Mouse (Mus musculus): Measurements from ENCODE around the gene Dhtkd1.
"Not testable (repeated sequence)": the region's sequence is repeated elsewhere in the genome, so short reads cannot be mapped to it uniquely, and the experiment has no call there.

Gene Dhtkd1

GRCm38 (mm10) chr2:5942416-5943032, at the start of gene Dhtkd1:
TSS of gene Dhtkd1 (minus strand) at chr2:5942792.
- DNase-seq (ENCODE audit: low spot score in 2 of 2): peak; percentile 48 to 70

- no peak for DNase-seq (ENCODE audit: low spot score in 2 of 2)
These were observed 34.9 kb upstream of the Dhtkd1 start for GRCm38 (mm10) chr2:5977532-5977931.

GRCm38 (mm10) chr2:5970629-5971028, 28.0 kb upstream of the Dhtkd1 start:
- not testable (repeated sequence) for DNase-seq (ENCODE audit: low spot score in 2 of 2)

GRCm38 (mm10) chr2:5965972-5966371, 23.4 kb upstream of the Dhtkd1 start:
- no peak for DNase-seq (ENCODE audit: low spot score in 2 of 2)

- not testable (repeated sequence) for DNase-seq (ENCODE audit: low spot score in 2 of 2)
These were observed 21.1 kb upstream of the Dhtkd1 start for GRCm38 (mm10) chr2:5963729-5964128.

GRCm38 (mm10) chr2:5962265-5962664, 19.7 kb upstream of the Dhtkd1 start:
- DNase-seq (ENCODE audit: low spot score in 2 of 2): no peak

DNA sequence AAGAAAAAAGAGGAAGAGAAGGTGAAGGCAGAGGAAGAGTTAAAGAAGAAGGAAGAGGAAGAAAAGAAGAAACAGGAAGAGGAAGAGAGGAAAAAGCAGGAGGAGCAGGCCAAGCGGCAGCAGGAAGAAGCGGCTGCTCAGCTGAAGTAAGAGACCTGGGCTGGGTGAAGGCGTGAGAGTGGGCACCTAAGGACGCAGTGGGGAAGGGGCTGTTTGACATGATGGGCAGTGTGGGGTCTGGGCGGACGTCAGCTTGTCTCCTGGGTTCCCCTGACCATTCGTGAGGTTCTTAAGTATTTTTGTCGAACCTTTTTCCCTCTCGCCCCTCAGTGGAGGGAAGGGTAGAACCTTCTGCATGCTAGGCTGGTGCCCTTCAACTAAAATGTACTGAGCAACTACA, 15.1 kb upstream of the Dhtkd1 start:
- DNase-seq (ENCODE audit: low spot score in 2 of 2): peak in 1 of 2 experiments; percentile 63

DNA sequence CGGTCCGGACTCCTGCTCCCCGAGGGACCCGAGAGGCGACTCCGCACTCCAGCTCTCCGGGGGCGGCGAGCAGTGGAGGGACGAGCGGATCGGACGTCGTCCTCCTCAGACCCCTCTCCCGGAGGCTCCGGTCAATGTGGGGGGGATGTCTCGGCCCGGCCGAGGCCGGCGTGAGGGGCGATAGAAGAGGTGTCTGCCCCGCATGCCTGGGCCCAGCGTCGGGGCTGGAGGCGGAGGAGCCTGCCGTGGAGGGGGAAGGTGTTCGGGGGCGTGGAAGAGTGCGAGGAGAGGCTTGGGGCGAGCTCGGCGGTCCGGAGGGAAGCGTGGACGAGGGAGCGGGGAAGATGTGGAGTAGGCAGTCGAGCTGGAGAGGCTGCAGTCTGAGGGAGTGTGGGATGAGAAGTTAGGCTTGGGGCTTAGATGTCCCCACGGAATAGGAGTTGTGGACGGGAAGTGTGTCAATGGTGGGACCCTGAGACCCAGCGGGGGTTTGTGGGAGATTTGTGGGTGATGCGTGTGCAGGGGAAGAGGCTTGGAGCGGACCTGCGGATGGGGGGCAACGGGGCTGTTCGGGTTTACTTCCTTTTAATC, 9.1 kb upstream of the Dhtkd1 start:
- peak in 1 of 2 experiments; percentile 73 for DNase-seq (ENCODE audit: low spot score in 2 of 2)

DNA sequence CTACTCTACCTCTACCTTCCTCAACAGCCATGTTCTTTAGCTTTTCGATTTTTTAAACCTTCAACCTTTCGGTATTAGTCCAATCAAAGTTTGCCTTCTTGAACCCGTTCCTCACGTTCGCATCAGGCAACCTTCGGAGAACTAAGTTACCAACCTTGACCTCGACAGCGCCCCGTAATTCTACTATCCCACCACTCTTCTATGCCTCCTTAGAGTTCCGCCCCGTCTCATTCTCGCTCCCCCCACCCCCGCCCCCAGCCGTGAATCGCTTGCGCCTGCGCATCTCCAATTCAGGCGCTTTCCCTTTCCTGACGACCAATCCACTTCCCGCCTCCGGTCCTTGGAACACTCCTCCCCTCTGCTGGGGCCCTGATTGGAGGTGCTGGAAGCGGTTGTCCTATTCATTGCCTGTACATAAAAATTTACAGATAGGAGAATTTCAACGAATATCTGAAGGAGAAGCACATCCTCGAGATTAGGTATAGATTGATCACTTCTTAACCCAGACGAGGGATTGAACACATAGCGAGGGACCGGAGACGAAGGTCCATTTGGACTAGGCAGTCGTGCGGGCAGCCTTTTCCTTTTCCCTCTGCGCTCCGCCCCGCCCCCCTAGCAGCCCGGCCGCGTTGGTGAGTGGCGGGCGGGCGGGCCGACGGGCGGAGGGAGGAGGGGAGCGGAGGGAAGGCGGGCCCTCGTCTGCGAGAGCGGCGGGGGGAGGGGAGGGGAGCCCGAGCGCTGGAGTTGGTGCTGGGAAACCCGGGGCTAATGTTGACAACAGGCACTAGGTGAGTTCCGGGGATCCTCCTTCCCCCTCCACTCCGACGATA, 8.4 kb upstream of the Dhtkd1 start, which contains the start of gene Upf2:
Gene Upf2 (plus strand): TSS at position 704 of the 830 bp plus-strand sequence.
- DNase-seq (ENCODE audit: low spot score in 2 of 2): peak; percentile 93 to 96

DNA sequence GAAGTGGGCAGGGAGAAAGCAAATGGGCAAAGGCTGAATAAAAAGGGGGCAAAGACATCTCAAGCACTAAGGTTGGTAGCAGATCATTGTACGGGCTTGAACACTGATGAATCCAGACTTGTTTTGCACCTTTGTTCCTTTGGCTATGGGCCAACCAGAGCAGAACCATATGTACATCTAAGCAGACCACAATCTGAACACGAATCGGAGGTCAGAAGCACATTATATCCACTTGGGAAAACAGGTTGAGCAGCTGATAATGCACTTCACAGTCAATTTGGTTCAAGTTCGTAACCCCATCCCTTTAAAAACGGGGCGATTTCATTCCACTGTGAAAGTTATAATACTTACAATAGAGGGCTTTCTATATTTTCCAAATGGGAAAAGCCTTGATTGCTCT, 7.7 kb upstream of the Dhtkd1 start:
- DNase-seq (ENCODE audit: low spot score in 2 of 2): no peak

GRCm38 (mm10) chr2:5949821-5950220, 7.2 kb upstream of the Dhtkd1 start:
- not testable (repeated sequence) for DNase-seq (ENCODE audit: low spot score in 2 of 2)

DNA sequence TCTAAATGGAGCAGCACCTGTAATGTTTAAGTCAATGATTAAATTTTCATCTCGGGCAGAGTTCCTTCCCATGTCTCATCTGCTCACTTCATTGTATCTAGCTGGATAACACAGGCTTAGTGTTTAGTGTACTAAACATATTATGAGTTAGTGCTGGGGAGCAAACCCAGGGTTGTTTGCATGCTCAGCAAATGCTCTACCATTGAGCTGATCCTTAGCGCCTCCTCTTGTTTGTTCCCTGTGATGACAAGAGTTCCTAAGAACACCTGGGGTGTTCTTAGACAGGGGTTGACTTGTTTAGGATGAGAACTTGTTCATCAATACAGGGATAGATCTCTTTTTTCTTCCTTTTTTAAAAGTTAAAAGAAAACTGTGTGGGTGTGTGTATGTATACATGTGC, 6.4 kb upstream of the Dhtkd1 start:
- DNase-seq (ENCODE audit: low spot score in 2 of 2): no peak

DNA sequence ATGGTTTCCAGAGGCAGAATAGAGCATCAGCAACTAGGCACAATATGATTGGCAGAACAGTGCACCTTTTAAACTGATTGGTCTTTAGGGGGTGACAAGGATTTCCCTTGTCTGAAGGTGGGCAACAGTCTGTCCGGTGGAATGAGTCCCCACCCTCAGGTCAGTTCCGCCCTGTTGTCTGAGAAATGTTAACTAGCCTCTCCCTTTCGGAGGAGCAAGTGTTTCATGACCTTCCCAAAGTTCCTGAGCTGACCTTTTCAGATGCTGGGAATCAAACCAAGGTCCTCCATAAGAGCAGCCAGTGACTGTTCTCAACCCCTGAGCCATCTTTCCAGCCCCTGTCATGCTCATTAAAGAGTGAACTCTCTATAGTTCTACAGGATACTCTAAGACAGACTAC, 4.3 kb upstream of the Dhtkd1 start:
- DNase-seq (ENCODE audit: low spot score in 2 of 2): no peak

GRCm38 (mm10) chr2:5945629-5946028, 3.0 kb upstream of the Dhtkd1 start:
- DNase-seq (ENCODE audit: low spot score in 2 of 2): no peak

DNA sequence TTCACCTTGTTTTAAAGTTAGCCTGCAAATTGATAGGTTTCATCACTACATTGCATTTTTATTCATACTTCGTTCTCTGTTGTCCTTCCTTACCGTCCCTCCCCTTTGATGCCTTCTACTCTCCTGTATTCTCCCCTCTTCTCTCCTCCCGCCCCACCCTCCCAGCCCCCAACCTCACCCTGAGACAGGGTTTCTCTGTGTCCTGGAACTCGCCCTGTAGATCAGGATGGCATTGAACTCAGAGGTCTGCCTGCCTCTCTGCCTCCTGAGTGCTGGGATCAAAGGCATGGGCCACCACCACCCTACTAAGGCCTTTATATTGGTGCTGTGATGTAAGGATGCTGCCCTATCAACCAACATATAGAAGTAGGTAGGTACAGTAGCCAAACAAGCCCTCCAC, 479 bp upstream of the Dhtkd1 start:
- DNase-seq (ENCODE audit: low spot score in 2 of 2): no peak

GRCm38 (mm10) chr2:5941861-5942415, 654 bp downstream of the Dhtkd1 start:
- DNase-seq (ENCODE audit: low spot score in 2 of 2): peak in 1 of 2 experiments; percentile 42

- DNase-seq (ENCODE audit: low spot score in 2 of 2): no peak
These were observed 1.7 kb downstream of the Dhtkd1 start for GRCm38 (mm10) chr2:5940936-5941335.

- DNase-seq (ENCODE audit: low spot score in 2 of 2): no peak
These were observed 2.7 kb downstream of the Dhtkd1 start for GRCm38 (mm10) chr2:5939911-5940310.

- no peak for DNase-seq (ENCODE audit: low spot score in 2 of 2)
These were observed 3.3 kb downstream of the Dhtkd1 start for GRCm38 (mm10) chr2:5939319-5939718.

DNA sequence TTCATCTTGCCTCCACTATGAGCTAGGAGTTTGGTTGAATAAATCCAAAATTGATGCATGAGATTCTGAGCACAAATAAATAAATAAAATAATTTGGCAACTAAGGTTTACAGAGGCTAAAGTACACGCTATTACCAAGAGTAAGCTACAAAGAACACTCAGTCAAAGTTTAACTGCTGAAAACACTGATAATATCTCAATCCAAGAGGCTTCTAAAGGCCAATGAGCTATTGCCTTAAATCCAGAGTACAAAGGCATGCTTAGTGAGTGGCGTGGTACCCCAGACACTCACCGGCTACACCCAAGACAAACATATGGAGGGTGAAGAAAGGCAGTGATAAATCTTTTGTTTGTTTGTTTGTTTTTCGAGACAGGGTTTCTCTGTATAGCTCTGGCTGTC, 6.0 kb downstream of the Dhtkd1 start:
- DNase-seq (ENCODE audit: low spot score in 2 of 2): no peak

GRCm38 (mm10) chr2:5936068-5936467, 6.5 kb downstream of the Dhtkd1 start:
- no peak for DNase-seq (ENCODE audit: low spot score in 2 of 2)

DNA sequence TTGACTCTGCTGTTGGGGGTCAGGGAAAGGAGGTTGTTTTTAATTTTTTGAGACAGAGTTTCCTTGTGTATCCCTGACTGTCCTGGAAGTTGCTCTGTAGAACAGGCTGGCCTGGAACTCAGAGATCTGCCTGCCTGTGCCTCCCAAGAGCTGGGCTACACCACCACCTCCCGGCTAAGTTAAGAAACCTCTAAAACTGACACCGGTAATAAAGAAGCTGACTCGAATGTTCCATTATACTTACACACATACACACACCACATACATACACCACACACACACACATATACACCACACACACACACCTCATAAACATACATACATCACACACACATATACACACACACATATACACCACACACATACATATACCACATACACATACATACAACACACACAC, 7.7 kb downstream of the Dhtkd1 start:
- no peak for DNase-seq (ENCODE audit: low spot score in 2 of 2)

Data from urinary bladder, postnatal 4 days (tissue).